Mouse (Mus musculus) kidney, adult 2 months (tissue): ENCODE measurements at regions not wholly inside any gene's neighbourhood (a gene's known extent, or its start where the extent isn't known, plus 50 kb on each side); places are given as distances from the start of the nearest gene placed in this dataset.

Source experiments
- CTCF ChIP-seq: fragments of 200-500 bp; conservative IDR thresholded peaks from 2 replicates; pipeline ENCODE4 v1.5.1; 2011; ENCODE audit warnings: low read depth, mild to moderate bottlenecking, control low read depth, low read length, moderate library complexity, mixed read lengths; ENCODE audit not compliant: insufficient read depth, insufficient read length
- POLR2A ChIP-seq: fragments of 200-500 bp; IDR thresholded peaks from one replicate; pipeline ENCODE4 v1.6.1; 2011; ENCODE audit warnings: low read depth, low read length, control low read depth

GRCm38 (mm10) chr2:146696277-146696676, 159.4 kb upstream of the Kiz start:
- TF ChIP-seq POLR2A (no peak), CTCF (no peak)
